Mouse (Mus musculus): ENCODE measurements at regions not wholly inside any gene's neighbourhood (a gene's known extent, or its start where the extent isn't known, plus 50 kb on each side); places are given as distances from the start of the nearest gene placed in this dataset.

DNA sequence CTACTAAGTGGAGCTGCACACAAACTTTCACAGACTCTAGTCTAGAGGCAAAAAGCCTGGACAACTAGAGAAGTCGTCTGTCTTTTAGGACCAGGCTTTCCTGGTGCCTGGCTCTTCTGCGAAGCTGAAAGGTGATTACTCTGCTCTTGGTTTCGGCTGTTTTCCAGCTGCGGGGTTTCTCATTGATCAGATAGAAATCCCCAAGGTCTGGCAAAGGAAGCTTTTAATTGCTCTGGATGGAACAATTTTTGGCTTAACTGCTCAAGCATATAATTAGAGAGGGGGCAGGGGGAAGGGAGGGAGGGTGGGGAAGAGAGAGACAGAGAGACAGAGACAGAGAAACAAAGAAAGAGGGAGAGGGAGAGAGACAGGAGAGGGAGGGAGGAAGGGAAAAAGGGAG lies 82.0 kb upstream of the Mgme1 start:
- no peak for TF ChIP-seq POLR2A (IDR thresholded peaks at IDR 0.05; ENCODE audit: borderline replicate concordance, extremely low read depth, insufficient read depth, insufficient read length, poor library complexity, severe bottlenecking)
- no peak for TF ChIP-seq CTCF (IDR thresholded peaks at IDR 0.05; ENCODE audit: borderline replicate concordance, extremely low read depth, insufficient read depth, insufficient read length)
- DNase-seq (ENCODE audit: low read depth): peak; percentile 38

DNA sequence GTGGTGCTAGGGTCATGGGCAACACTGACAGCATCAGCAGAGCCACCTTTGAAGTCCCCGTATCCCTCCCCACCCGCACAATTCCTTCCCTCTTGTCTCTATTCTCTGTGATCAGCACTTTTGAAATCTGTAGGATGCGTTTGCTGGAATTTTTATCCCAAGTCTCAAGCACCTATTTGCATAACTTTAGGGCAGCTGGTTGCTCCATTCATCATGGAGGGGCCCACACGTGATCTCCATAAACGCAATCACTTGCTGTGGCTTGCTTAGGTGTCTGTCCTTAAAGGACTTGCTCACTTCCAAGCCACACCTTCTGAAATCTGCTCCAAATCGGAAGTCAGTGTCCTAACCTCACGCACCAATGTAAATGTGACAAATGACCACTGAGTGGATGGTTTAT lies 80.7 kb upstream of the Mgme1 start:
- DNase-seq (ENCODE audit: low read depth): peak; percentile 24
- TF ChIP-seq CTCF (IDR thresholded peaks at IDR 0.05; ENCODE audit: borderline replicate concordance, extremely low read depth, insufficient read depth, insufficient read length) (no peak), POLR2A (IDR thresholded peaks at IDR 0.05; ENCODE audit: borderline replicate concordance, extremely low read depth, insufficient read depth, insufficient read length, poor library complexity, severe bottlenecking) (no peak)

DNA sequence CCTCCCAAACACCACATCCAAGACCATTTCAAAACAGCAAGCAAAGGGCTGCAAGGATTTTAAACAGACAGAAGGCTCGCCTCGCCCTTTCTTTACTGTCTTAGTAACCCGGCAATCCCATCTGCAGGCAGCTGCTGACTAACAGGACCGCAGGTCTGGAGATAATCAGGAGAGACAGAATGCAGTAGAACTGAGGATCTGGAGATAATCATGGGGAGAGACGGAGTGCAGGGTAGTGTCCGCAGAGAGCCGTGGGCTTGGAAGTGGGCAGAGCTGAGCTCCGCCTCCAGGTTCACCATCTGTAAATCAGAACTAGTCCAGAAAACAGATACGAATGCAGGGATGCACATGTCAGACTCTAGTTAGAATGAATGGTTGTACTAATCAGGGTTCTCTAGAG lies 79.4 kb upstream of the Mgme1 start:
- no peak for DNase-seq (ENCODE audit: low read depth)
- TF ChIP-seq POLR2A (IDR thresholded peaks at IDR 0.05; ENCODE audit: borderline replicate concordance, extremely low read depth, insufficient read depth, insufficient read length, poor library complexity, severe bottlenecking) (no peak), CTCF (IDR thresholded peaks at IDR 0.05; ENCODE audit: borderline replicate concordance, extremely low read depth, insufficient read depth, insufficient read length) (no peak)

DNA sequence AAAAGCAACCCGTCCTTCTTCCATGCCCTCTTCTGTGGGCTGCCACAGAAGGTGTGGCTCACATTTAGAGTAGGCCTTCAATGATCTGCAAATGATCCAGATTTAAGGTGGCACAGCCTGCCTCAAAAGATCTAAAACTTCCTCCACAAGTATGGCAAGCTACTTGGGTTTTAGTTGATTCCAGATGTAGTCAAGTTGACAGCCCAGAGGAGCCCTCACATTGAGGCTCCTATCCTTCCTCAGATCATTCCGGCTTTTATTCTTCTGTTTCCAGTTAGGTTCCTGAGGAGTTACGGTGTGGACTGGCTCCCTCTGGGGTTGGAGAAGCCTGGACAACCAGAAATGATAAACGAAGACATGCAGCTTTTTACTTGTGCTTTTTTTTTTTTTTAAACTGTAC lies 78.8 kb upstream of the Mgme1 start:
- TF ChIP-seq POLR2A (IDR thresholded peaks at IDR 0.05; ENCODE audit: borderline replicate concordance, extremely low read depth, insufficient read depth, insufficient read length, poor library complexity, severe bottlenecking) (no peak), CTCF (IDR thresholded peaks at IDR 0.05; ENCODE audit: borderline replicate concordance, extremely low read depth, insufficient read depth, insufficient read length) (no peak)
- DNase-seq (ENCODE audit: low read depth): no peak

DNA sequence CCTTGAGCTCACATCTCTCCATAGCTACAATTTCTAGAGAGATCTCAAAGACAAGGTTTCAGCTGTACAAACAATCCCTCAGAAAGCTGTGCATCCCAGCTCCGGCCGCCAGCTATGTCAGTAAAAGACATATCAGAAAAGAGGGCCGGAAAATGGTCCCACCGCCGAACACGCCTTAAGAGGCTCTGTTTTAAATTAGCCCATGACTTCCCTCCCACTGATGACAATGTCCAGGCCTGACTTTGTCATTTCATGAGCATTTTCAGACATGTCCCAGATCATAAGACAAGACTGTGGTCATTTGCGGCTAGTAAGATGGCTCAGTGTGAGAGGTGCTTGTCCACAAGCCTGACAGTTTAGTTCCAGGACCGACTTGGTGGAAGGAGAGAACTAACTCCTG lies 78.0 kb upstream of the Mgme1 start:
- no peak for DNase-seq (ENCODE audit: low read depth)
- TF ChIP-seq POLR2A (IDR thresholded peaks at IDR 0.05; ENCODE audit: borderline replicate concordance, extremely low read depth, insufficient read depth, insufficient read length, poor library complexity, severe bottlenecking) (no peak), CTCF (IDR thresholded peaks at IDR 0.05; ENCODE audit: borderline replicate concordance, extremely low read depth, insufficient read depth, insufficient read length) (no peak)

DNA sequence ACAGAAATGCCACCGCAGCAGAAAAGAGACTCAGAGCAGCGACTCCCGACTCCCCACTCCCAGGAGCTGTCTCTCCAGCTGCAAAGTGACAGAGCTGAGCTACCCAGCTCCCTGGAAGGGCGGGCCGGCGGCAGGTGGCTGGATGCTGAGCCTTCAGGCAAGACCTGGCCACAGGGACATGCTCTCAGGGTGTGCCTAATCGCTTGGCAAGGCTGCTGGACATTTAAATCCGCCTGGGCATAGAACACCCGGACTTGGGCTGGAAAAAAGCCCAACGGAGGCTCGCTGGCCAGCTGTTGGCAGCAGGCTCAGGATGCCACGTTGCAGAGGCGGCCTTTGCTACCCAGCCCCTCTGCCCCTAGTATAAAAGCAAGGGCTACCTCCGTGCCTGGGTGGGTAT lies 74.6 kb upstream of the Mgme1 start:
- no peak for TF ChIP-seq CTCF (IDR thresholded peaks at IDR 0.05; ENCODE audit: borderline replicate concordance, extremely low read depth, insufficient read depth, insufficient read length)
- TF ChIP-seq POLR2A (IDR thresholded peaks at IDR 0.05; ENCODE audit: borderline replicate concordance, extremely low read depth, insufficient read depth, insufficient read length, poor library complexity, severe bottlenecking): no peak
- DNase-seq (ENCODE audit: low read depth): no peak

DNA sequence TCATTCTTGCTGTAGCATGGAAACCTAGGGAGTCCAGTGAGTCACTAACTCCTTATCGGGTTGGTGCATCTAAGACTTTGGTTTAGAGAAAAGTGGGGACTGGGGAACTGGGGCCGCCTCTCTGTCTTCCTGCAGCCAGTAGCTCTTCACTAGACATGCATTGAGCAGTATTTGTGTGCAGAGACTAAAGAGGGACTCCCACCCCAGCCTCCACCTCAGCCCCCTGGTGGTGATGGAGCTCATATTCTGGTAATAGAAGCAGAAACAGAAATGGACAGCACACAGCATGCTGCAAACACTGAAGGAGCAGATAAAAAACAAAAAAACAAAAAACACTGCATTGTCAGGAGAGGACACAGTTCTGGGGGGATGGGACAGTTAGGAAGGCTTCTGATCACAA lies 73.3 kb upstream of the Mgme1 start:
- peak; percentile 37 for DNase-seq (ENCODE audit: low read depth)
- TF ChIP-seq CTCF (IDR thresholded peaks at IDR 0.05; ENCODE audit: borderline replicate concordance, extremely low read depth, insufficient read depth, insufficient read length): peak; percentile 44; the same call in 1 of the 2 replicates
- no peak for TF ChIP-seq POLR2A (IDR thresholded peaks at IDR 0.05; ENCODE audit: borderline replicate concordance, extremely low read depth, insufficient read depth, insufficient read length, poor library complexity, severe bottlenecking)

DNA sequence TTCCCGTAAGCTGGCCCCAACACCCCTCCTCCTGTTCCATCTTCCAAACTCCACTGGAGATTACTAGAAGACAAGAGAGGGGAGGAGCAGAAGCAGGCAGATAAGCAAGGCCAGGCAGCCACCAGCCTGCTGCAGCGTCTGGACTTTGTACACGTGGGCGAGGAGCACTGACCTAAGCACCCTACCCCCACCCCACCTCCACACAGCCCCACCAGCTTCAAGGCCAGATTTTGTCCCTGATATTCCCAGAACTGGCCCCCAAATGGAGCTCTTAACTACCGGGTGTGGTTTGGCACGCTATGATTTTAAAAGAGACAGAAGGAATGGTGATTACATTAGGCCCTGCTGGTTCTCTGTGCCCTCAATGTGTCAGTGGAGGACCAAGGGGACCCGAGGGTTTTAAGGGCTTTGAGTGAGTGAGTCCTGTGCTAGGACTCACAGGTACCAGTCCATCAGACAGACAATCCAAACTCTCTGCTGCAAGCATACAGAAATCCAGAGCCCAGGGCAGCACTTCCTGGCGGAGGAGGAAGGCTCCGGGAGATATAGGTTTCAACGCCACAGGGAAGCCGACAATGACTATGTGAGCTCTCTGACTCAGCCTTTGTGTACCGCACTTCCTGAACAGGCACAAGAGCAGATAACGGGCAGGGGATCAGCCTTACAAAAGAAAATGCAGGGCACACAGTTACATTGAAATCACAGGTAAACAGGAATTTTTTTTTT lies 72.0 kb upstream of the Mgme1 start:
- TF ChIP-seq POLR2A (IDR thresholded peaks at IDR 0.05; ENCODE audit: borderline replicate concordance, extremely low read depth, insufficient read depth, insufficient read length, poor library complexity, severe bottlenecking): no peak
- TF ChIP-seq CTCF (IDR thresholded peaks at IDR 0.05; ENCODE audit: borderline replicate concordance, extremely low read depth, insufficient read depth, insufficient read length): no peak
- no peak for DNase-seq (ENCODE audit: low read depth)

Data from brain, embryonic 14.5 days (tissue).